Mouse (Mus musculus): ENCODE data around the gene Adprhl2.

DNA sequence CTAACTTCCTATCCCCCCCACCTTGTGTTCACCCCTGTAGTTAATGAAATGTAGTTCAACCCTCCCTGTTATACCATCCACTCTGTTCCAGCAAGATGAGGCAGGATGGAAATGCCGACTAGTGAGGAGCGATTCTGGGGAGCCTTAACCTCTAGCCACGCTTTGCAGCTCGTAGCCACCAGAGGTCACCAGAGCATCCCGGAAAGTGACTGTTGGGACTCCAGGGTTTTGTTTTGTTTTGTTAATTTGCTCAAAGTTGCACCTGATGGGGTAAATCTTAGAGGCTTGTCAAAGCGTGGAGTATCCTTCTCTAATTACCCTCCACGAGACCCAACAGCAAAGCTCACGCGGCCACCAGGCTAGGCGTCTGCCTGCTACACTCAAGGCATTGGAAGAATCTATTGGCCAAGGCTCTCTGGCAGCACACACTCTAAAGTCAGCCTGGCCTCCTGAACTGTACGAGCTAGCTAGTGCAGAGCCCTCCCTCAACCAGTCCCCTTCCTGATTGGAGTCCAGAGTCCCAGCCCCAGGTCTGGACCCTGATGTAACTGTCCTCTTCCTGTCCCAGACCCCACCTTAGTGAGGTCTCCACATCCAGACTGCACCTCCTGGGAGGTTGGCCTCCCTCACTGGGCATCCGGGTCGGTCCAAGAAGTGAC, 43.5 kb downstream of the Adprhl2 start:
- TF ChIP-seq CTCF (IDR thresholded peaks at IDR 0.05; ENCODE audit: low read depth) (peak; percentile 86), EP300 (optimal IDR thresholded peaks at IDR 0.05) (no peak)

Data from stomach, postnatal 0 days (tissue).